Mouse (Mus musculus) heart, embryonic 13.5 days (tissue): ENCODE results near the gene Vac14. TPM values are rescaled to one million over a fixed set of nuclear protein-coding genes. Genes with fewer than 3 reads are reported as not detected.
A peak's percentile ranks its signal among the peaks of the same experiment; 100 is the strongest.
"Not testable (repeated sequence)": the region's sequence is repeated elsewhere in the genome, so short reads cannot be mapped to it uniquely, and the experiment has no call there.

ENCODE experiments used
- ATAC-seq: fragments of 200-750 bp; cut with Nextera tagmentation; 2 replicates; pipeline ENCODE4 v1.8.0; 2017; ENCODE audit warnings: moderate TSS enrichment; ENCODE audit not compliant: insufficient number of reproducible peaks, low FRiP score, low TSS enrichment; ENCODE audit errors: extremely low read depth
- H3K27ac ChIP-seq: fragments of 300-500 bp; sonication (generic); replicated peaks from 2 replicates; pipeline ENCODE4 v1.5.1; 2015; ENCODE audit warnings: moderate library complexity, mild to moderate bottlenecking, inconsistent platforms
- H3K27me3 ChIP-seq: fragments of 300-500 bp; sonication (generic); replicated peaks from 2 replicates; pipeline ENCODE4 v1.6.1; 2015; ENCODE audit warnings: mild to moderate bottlenecking, inconsistent platforms
- H3K36me3 ChIP-seq: fragments of 300-500 bp; sonication (generic); 2 replicates; pipeline ENCODE4 v1.6.1; 2015; ENCODE audit warnings: mild to moderate bottlenecking, inconsistent platforms
- H3K4me1 ChIP-seq: fragments of 300-500 bp; sonication (generic); 2 replicates; pipeline ENCODE4 v1.6.1; 2015; ENCODE audit warnings: inconsistent platforms
- H3K4me2 ChIP-seq: fragments of 300-500 bp; sonication (generic); 2 replicates; pipeline ENCODE4 v1.6.1; 2015; ENCODE audit warnings: inconsistent platforms, mild to moderate bottlenecking, moderate library complexity
- H3K4me3 ChIP-seq: fragments of 300-500 bp; sonication (generic); 2 replicates; pipeline ENCODE4 v1.5.1; 2015; ENCODE audit warnings: moderate library complexity, mild to moderate bottlenecking, inconsistent platforms
- H3K9ac ChIP-seq: fragments of 300-500 bp; sonication (generic); 2 replicates; pipeline ENCODE4 v1.6.1; 2015; ENCODE audit warnings: inconsistent platforms, mild to moderate bottlenecking, moderate library complexity
- H3K9me3 ChIP-seq: fragments of 300-500 bp; sonication (generic); 2 replicates; pipeline ENCODE4 v1.6.1; 2016; ENCODE audit warnings: inconsistent platforms
- WGBS: fragments of 180-500 bp; shearing (Covaris S2); methylation state at CpG from one replicate; pipeline ENCODE4 v1.1.7; 2015; ENCODE audit warnings: mixed read lengths; 5-methylcytosine and 5-hydroxymethylcytosine counted together
- polyA plus RNA-seq: library from polyadenylated mRNA; unstranded; fragments of >200 nt; fragmentation: Nextera tagmentation; extraction: Ambion mirVana; gene quantifications from 2 replicates; pipeline ENCODE4 v1.2.1, GENCODE M21; 2015

The Vac14 gene
- polyA plus RNA-seq, 1 experiment from 2014 or later = 17.3 TPM

GRCm38 (mm10) chr8:110667590-110668177 lies 49.3 kb downstream of the Vac14 start:
- peaks cover 50% of the 10 kb centered on the region for H3K4me1 ChIP-seq
- not testable (repeated sequence) for H3K4me3 ChIP-seq, ATAC-seq, H3K27ac ChIP-seq, H3K9ac ChIP-seq, H3K4me2 ChIP-seq, H3K27me3 ChIP-seq, H3K9me3 ChIP-seq
- peaks cover 18% of the 10 kb centered on the region for H3K36me3 ChIP-seq
- WGBS = 51% methylated on average over 8 of the region's 8 CpGs

- Histone ChIP-seq H3K9ac (no peak overlapping the region; the same call in 1 of the 2 replicates), H3K36me3 (peaks cover 33% of the 10 kb centered on the region), H3K27me3 (no peaks in the 10 kb centered on the region), H3K4me2 (peak overlapping the region; percentile 7; the same call in 1 of the 2 replicates), H3K4me1 (peaks cover 55% of the 10 kb centered on the region), H3K27ac (peak overlapping the region; percentile 65), H3K4me3 (no peak overlapping the region), H3K9me3 (no peaks in the 10 kb centered on the region)
- ATAC-seq = no peak
- WGBS = 57% methylated on average over 8 of the region's 8 CpGs
These were observed 51.7 kb downstream of the Vac14 start for GRCm38 (mm10) chr8:110669932-110670628.

- H3K4me2 ChIP-seq = no peak overlapping the region
- peaks cover 64% of the 10 kb centered on the region for H3K4me1 ChIP-seq
- no peak overlapping the region for H3K9ac ChIP-seq
These were observed 52.9 kb downstream of the Vac14 start for GRCm38 (mm10) chr8:110671309-110671708.

GRCm38 (mm10) chr8:110672133-110672532 lies 53.7 kb downstream of the Vac14 start:
- Histone ChIP-seq H3K9ac (no peak overlapping the region), H3K4me1 (peaks cover 73% of the 10 kb centered on the region), H3K27ac (peak overlapping the region; percentile 65), H3K27me3 (no peaks in the 10 kb centered on the region), H3K4me2 (no peak overlapping the region), H3K4me3 (no peak overlapping the region), H3K36me3 (peaks cover 39% of the 10 kb centered on the region), H3K9me3 (no peaks in the 10 kb centered on the region)
- WGBS = 86% methylated on average over 2 of the region's 2 CpGs
- ATAC-seq = no peak

More at GRCm38 (mm10) chr8:110671309-110671708, 52.9 kb downstream of the Vac14 start:
- Histone ChIP-seq H3K36me3 (peaks cover 39% of the 10 kb centered on the region), H3K9me3 (no peaks in the 10 kb centered on the region), H3K4me3 (no peak overlapping the region), H3K27ac (peak overlapping the region; percentile 65), H3K27me3 (no peaks in the 10 kb centered on the region)
- ATAC-seq = no peak
- 77% methylated on average over 6 of the region's 6 CpGs for WGBS

- Histone ChIP-seq H3K9ac (no peak overlapping the region), H3K36me3 (peaks cover 39% of the 10 kb centered on the region), H3K4me2 (no peak overlapping the region), H3K27ac (0 out of 2 replicates have a peak overlapping the region, but pooled peaks have one; percentile 65), H3K4me1 (peaks cover 71% of the 10 kb centered on the region), H3K27me3 (no peaks in the 10 kb centered on the region), H3K9me3 (no peaks in the 10 kb centered on the region), H3K4me3 (no peak overlapping the region)
- WGBS = 55% methylated on average over 2 of the region's 2 CpGs
- ATAC-seq = no peak
These were observed 54.8 kb downstream of the Vac14 start for GRCm38 (mm10) chr8:110673168-110673567.

GRCm38 (mm10) chr8:110674589-110674988 lies 56.2 kb downstream of the Vac14 start:
- H3K27me3 ChIP-seq = no peaks in the 10 kb centered on the region
- peaks cover 39% of the 10 kb centered on the region for H3K36me3 ChIP-seq
- no peak overlapping the region for H3K27ac ChIP-seq
- no peak overlapping the region for H3K9ac ChIP-seq
- peaks cover 66% of the 10 kb centered on the region for H3K4me1 ChIP-seq
- H3K4me2 ChIP-seq = no peak overlapping the region
- H3K9me3 ChIP-seq = no peaks in the 10 kb centered on the region
- 89% methylated on average over 1 of the region's 1 CpGs for WGBS
- no peak for ATAC-seq
- H3K4me3 ChIP-seq = no peak overlapping the region

- Histone ChIP-seq H3K4me2 (peak overlapping the region; percentile 27; the same call in 1 of the 2 replicates), H3K27me3 (no peaks in the 10 kb centered on the region), H3K9me3 (no peaks in the 10 kb centered on the region), H3K9ac (peak overlapping the region; percentile 41; the same call in 1 of the 2 replicates), H3K4me1 (peaks cover 45% of the 10 kb centered on the region), H3K4me3 (no peak overlapping the region), H3K36me3 (peaks cover 36% of the 10 kb centered on the region), H3K27ac (peak overlapping the region; percentile 88)
- 33% methylated on average over 5 of the region's 5 CpGs for WGBS
- peak; percentile 28; the same call in 1 of the 2 replicates for ATAC-seq
These were observed 58.3 kb downstream of the Vac14 start for GRCm38 (mm10) chr8:110676702-110677101.

- H3K9ac ChIP-seq = peak overlapping the region; percentile 41; the same call in 1 of the 2 replicates
- H3K36me3 ChIP-seq = peaks cover 31% of the 10 kb centered on the region
- H3K27me3 ChIP-seq = no peaks in the 10 kb centered on the region
- 86% methylated on average over 5 of the region's 5 CpGs for WGBS
- peak overlapping the region; percentile 88 for H3K27ac ChIP-seq
- H3K9me3 ChIP-seq = no peaks in the 10 kb centered on the region
- no peak for ATAC-seq
- peaks cover 40% of the 10 kb centered on the region for H3K4me1 ChIP-seq
- H3K4me2 ChIP-seq = peak overlapping the region; percentile 27; the same call in 1 of the 2 replicates
- no peak overlapping the region for H3K4me3 ChIP-seq
These were observed 58.8 kb downstream of the Vac14 start for GRCm38 (mm10) chr8:110677174-110677660.

GRCm38 (mm10) chr8:110678989-110679388 lies 60.6 kb downstream of the Vac14 start:
- no peak for ATAC-seq
- Histone ChIP-seq H3K27me3 (no peaks in the 10 kb centered on the region), H3K4me3 (no peak overlapping the region), H3K4me1 (peaks cover 38% of the 10 kb centered on the region), H3K4me2 (no peak overlapping the region), H3K9me3 (no peaks in the 10 kb centered on the region), H3K27ac (no peak overlapping the region), H3K36me3 (peaks cover 32% of the 10 kb centered on the region), H3K9ac (no peak overlapping the region)
- 37% methylated on average over 3 of the region's 3 CpGs for WGBS

- no peak overlapping the region for H3K9ac ChIP-seq
- peak overlapping the region; percentile 82 for H3K27ac ChIP-seq
- ATAC-seq = no peak
- WGBS = 39% methylated on average over 5 of the region's 5 CpGs
- H3K27me3 ChIP-seq = no peaks in the 10 kb centered on the region
- H3K9me3 ChIP-seq = no peaks in the 10 kb centered on the region
- peaks cover 34% of the 10 kb centered on the region for H3K4me1 ChIP-seq
- peaks cover 47% of the 10 kb centered on the region for H3K36me3 ChIP-seq
- no peak overlapping the region for H3K4me2 ChIP-seq
- no peak overlapping the region for H3K4me3 ChIP-seq
These were observed 69.3 kb downstream of the Vac14 start for GRCm38 (mm10) chr8:110687726-110688125.

- peaks cover 29% of the 10 kb centered on the region for H3K36me3 ChIP-seq
- no peaks in the 10 kb centered on the region for H3K9me3 ChIP-seq
- H3K9ac ChIP-seq = no peak overlapping the region
- H3K27ac ChIP-seq = peak overlapping the region; percentile 82
- 47% methylated on average over 9 of the region's 9 CpGs for WGBS
- peak; percentile 55; the same call in 1 of the 2 replicates for ATAC-seq
- no peak overlapping the region for H3K4me2 ChIP-seq
- peaks cover 43% of the 10 kb centered on the region for H3K4me1 ChIP-seq
- no peaks in the 10 kb centered on the region for H3K27me3 ChIP-seq
- H3K4me3 ChIP-seq = no peak overlapping the region
These were observed 71.6 kb downstream of the Vac14 start for GRCm38 (mm10) chr8:110689961-110690360.
